Mouse (Mus musculus): ENCODE measurements around the gene Krtap19-9b. TPM values are rescaled to one million over a fixed set of nuclear protein-coding genes. Genes with fewer than 3 reads are reported as not detected.

Gene Krtap19-9b
- not detected in 2 replicates for polyA plus RNA-seq (2021; fragmentation: Nextera tagmentation)
- long read RNA-seq, experiment 1, result 0 reads
- long read RNA-seq, experiment 2, result 0 reads

GRCm38 (mm10) chr16:88932165-88932564 lies at the start of gene Krtap19-9b:
Krtap19-9b (minus strand) TSS chr16:88932265.

GRCm38 (mm10) chr16:88962773-88963172 lies 30.7 kb upstream of the Krtap19-9b start, which contains the start of gene Krtap16-3:
Krtap16-3 (minus strand) TSS chr16:88962873.

GRCm38 (mm10) chr16:88896357-88896756 lies 35.7 kb downstream of the Krtap19-9b start, which contains the start of gene Krtap19-5:
Krtap19-5 (minus strand) TSS chr16:88896457.

GRCm38 (mm10) chr16:88884989-88885388 lies 47.1 kb downstream of the Krtap19-9b start, which contains the start of gene Krtap19-4:
Krtap19-4 (minus strand) TSS chr16:88885089.

Other genes starting within 250 kb of the Krtap19-9b start
- not detected in 2 replicates for gene 2310061N02Rik, start 224.3 kb downstream of the Krtap19-9b start, polyA plus RNA-seq (2021; fragmentation: Nextera tagmentation)
- gene Krtap13-1, start 203.4 kb downstream of the Krtap19-9b start, polyA plus RNA-seq (2021; fragmentation: Nextera tagmentation), result not detected in 2 replicates
- gene Krtap13, start 180.6 kb downstream of the Krtap19-9b start, polyA plus RNA-seq (2021; fragmentation: Nextera tagmentation), result not detected in 2 replicates
- gene 2310034C09Rik, start 173.4 kb downstream of the Krtap19-9b start, polyA plus RNA-seq (2021; fragmentation: Nextera tagmentation), result not detected in 2 replicates
- gene 2310057N15Rik, start 158.1 kb downstream of the Krtap19-9b start, polyA plus RNA-seq (2021; fragmentation: Nextera tagmentation), result not detected in 2 replicates
- not detected in 2 replicates for gene Gm5965, start 154.4 kb downstream of the Krtap19-9b start, polyA plus RNA-seq (2021; fragmentation: Nextera tagmentation)
- gene Gm20741, start 120.0 kb downstream of the Krtap19-9b start, polyA plus RNA-seq (2021; fragmentation: Nextera tagmentation), result not detected in 2 replicates
- not detected in 2 replicates for gene Krtap15, start 112.0 kb downstream of the Krtap19-9b start, polyA plus RNA-seq (2021; fragmentation: Nextera tagmentation)
- gene Krtap14, start 106.1 kb downstream of the Krtap19-9b start, polyA plus RNA-seq (2021; fragmentation: Nextera tagmentation), result not detected in 2 replicates
- gene Krtap19-1, start 62.9 kb downstream of the Krtap19-9b start, polyA plus RNA-seq (2021; fragmentation: Nextera tagmentation), result not detected in 2 replicates
- gene Krtap19-2, start 58.0 kb downstream of the Krtap19-9b start, polyA plus RNA-seq (2021; fragmentation: Nextera tagmentation), result not detected in 2 replicates
- gene Krtap19-3, start 54.2 kb downstream of the Krtap19-9b start, polyA plus RNA-seq (2021; fragmentation: Nextera tagmentation), result not detected in 2 replicates
- not detected in 2 replicates for gene Krtap19-4, start 47.2 kb downstream of the Krtap19-9b start, polyA plus RNA-seq (2021; fragmentation: Nextera tagmentation)
- gene Krtap19-5, start 35.8 kb downstream of the Krtap19-9b start, polyA plus RNA-seq (2021; fragmentation: Nextera tagmentation), result not detected in 2 replicates
- not detected in 2 replicates for gene Krtap16-3, start 30.6 kb upstream of the Krtap19-9b start, polyA plus RNA-seq (2021; fragmentation: Nextera tagmentation)
- not detected in 2 replicates for gene Krtap22-2, start 78.5 kb upstream of the Krtap19-9b start, polyA plus RNA-seq (2021; fragmentation: Nextera tagmentation)
- gene Gm10229, start 83.0 kb upstream of the Krtap19-9b start, polyA plus RNA-seq (2021; fragmentation: Nextera tagmentation), result not detected in 2 replicates
- not detected in 2 replicates for gene Krtap6-1, start 99.4 kb upstream of the Krtap19-9b start, polyA plus RNA-seq (2021; fragmentation: Nextera tagmentation)
- not detected in 2 replicates for gene Gm10228, start 109.2 kb upstream of the Krtap19-9b start, polyA plus RNA-seq (2021; fragmentation: Nextera tagmentation)
- gene Krtap6-5, start 115.6 kb upstream of the Krtap19-9b start, polyA plus RNA-seq (2021; fragmentation: Nextera tagmentation), result not detected in 2 replicates
- gene 1110025L11Rik, start 131.7 kb upstream of the Krtap19-9b start, polyA plus RNA-seq (2021; fragmentation: Nextera tagmentation), result not detected in 2 replicates
- not detected in 2 replicates for gene Krtap6-3, start 151.8 kb upstream of the Krtap19-9b start, polyA plus RNA-seq (2021; fragmentation: Nextera tagmentation)
- not detected in 2 replicates for gene Gm6358, start 208.6 kb upstream of the Krtap19-9b start, polyA plus RNA-seq (2021; fragmentation: Nextera tagmentation)
- gene Gm10061, start 218.8 kb upstream of the Krtap19-9b start, polyA plus RNA-seq (2021; fragmentation: Nextera tagmentation), result not detected in 2 replicates
- not detected in 2 replicates for gene Gm9789, start 225.7 kb upstream of the Krtap19-9b start, polyA plus RNA-seq (2021; fragmentation: Nextera tagmentation)
- gene Gm7735, start 237.2 kb upstream of the Krtap19-9b start, polyA plus RNA-seq (2021; fragmentation: Nextera tagmentation), result not detected in 2 replicates
- not detected in 2 replicates for gene 1110057P08Rik, start 242.5 kb upstream of the Krtap19-9b start, polyA plus RNA-seq (2021; fragmentation: Nextera tagmentation)